Mouse (Mus musculus): Measurements from ENCODE around the gene Mcmbp.

GRCm38 (mm10) chr7:128758948-128759347 is 18.7 kb upstream of the Mcmbp start:
- TF ChIP-seq CTCF (IDR thresholded peaks at IDR 0.05; ENCODE audit: low read depth, low read length) (no peak), POLR2A (IDR thresholded peaks at IDR 0.05; ENCODE audit: extremely low read depth, insufficient read depth, low read length) (no peak)
